Mouse (Mus musculus): ENCODE results near the gene Olfr91. TPM values are rescaled to one million over a fixed set of nuclear protein-coding genes. Genes with fewer than 3 reads are reported as not detected.

Gene Olfr91
- polyA plus RNA-seq, 1 experiment, result not detected

GRCm38 (mm10) chr17:37046312-37047112 is 51.6 kb downstream of the Olfr91 start:
- peak overlapping the region; percentile 67 for H3ac ChIP-seq (ENCODE audit: control insufficient read depth, insufficient read length)
- no peak for TF ChIP-seq POLR2AphosphoS2 (IDR thresholded peaks at IDR 0.05; ENCODE audit: insufficient read length, low read depth)
- TF ChIP-seq SRF (IDR thresholded peaks at IDR 0.05; ENCODE audit: control insufficient read depth, insufficient read length, low read depth), result no peak
- TF ChIP-seq TCF12 (IDR thresholded peaks at IDR 0.05; ENCODE audit: insufficient read depth, poor library complexity, severe bottlenecking), result no peak
- TF ChIP-seq POLR2A (IDR thresholded peaks at IDR 0.05; ENCODE audit: insufficient read length, low read depth), result peak; percentile 38
- no peak for TF ChIP-seq REST (IDR thresholded peaks at IDR 0.05; ENCODE audit: insufficient read depth, insufficient read length)
- TF ChIP-seq CEBPB (IDR thresholded peaks at IDR 0.05; ENCODE audit: insufficient read depth, poor library complexity, severe bottlenecking), result no peak
- TF ChIP-seq MYOD1 (IDR thresholded peaks at IDR 0.05; ENCODE audit: control insufficient read depth in 1 of 3, insufficient read length in 2 of 3, low read depth in 2 of 3), result no peak
- no peak for TF ChIP-seq E2F4 (IDR thresholded peaks at IDR 0.05; ENCODE audit: insufficient read depth)
- H3K4me2 ChIP-seq (ENCODE audit: low read depth), result peak overlapping the region; percentile 57
- H3K79me2 ChIP-seq (ENCODE audit: control insufficient read depth, insufficient read depth), result no peaks in the 10 kb centered on the region
- H3K27me3 ChIP-seq (ENCODE audit: control insufficient read depth, insufficient read depth, insufficient read length), result no peaks in the 10 kb centered on the region
- H3K4me3 ChIP-seq, result peak overlapping the region; percentile 47
- H3K36me3 ChIP-seq (ENCODE audit: control insufficient read depth, insufficient read depth), result no peaks in the 10 kb centered on the region

GRCm38 (mm10) chr17:37045611-37046311 is 52.3 kb downstream of the Olfr91 start, which contains the start of gene Gabbr1:
TSS of gene Gabbr1 (plus strand) at chr17:37045966.
- Histone ChIP-seq H3ac (ENCODE audit: control insufficient read depth, insufficient read length) (peak within 1 kb of the TSS; percentile 67), H3K27me3 (ENCODE audit: control insufficient read depth, insufficient read depth, insufficient read length) (no peaks in the 10 kb centered on the region), H3K79me2 (ENCODE audit: control insufficient read depth, insufficient read depth) (no peaks in the 10 kb centered on the region), H3K4me3 (peak within 1 kb of the TSS; percentile 47), H3K36me3 (ENCODE audit: control insufficient read depth, insufficient read depth) (no peaks in the 10 kb centered on the region), H3K4me2 (ENCODE audit: low read depth) (peak within 1 kb of the TSS; percentile 73)
- peak; percentile 28 for TF ChIP-seq POLR2A (IDR thresholded peaks at IDR 0.05; ENCODE audit: insufficient read length, low read depth)
- TF ChIP-seq CEBPB (IDR thresholded peaks at IDR 0.05; ENCODE audit: insufficient read depth, poor library complexity, severe bottlenecking), result no peak
- peak; percentile 35 for TF ChIP-seq POLR2AphosphoS2 (IDR thresholded peaks at IDR 0.05; ENCODE audit: insufficient read length, low read depth)

GRCm38 (mm10) chr17:37044651-37045244 is 53.3 kb downstream of the Olfr91 start:
- H3K79me2 ChIP-seq (ENCODE audit: control insufficient read depth, insufficient read depth), result no peaks in the 10 kb centered on the region
- H3K4me3 ChIP-seq, result peak overlapping the region; percentile 47
- no peaks in the 10 kb centered on the region for H3K36me3 ChIP-seq (ENCODE audit: control insufficient read depth, insufficient read depth)
- H3ac ChIP-seq (ENCODE audit: control insufficient read depth, insufficient read length), result no peak overlapping the region
- H3K27me3 ChIP-seq (ENCODE audit: control insufficient read depth, insufficient read depth, insufficient read length), result no peaks in the 10 kb centered on the region
- H3K4me2 ChIP-seq (ENCODE audit: low read depth), result peak overlapping the region; percentile 73
- TF ChIP-seq USF1 (IDR thresholded peaks at IDR 0.05; ENCODE audit: low read depth) (no peak), REST (IDR thresholded peaks at IDR 0.05; ENCODE audit: insufficient read depth, insufficient read length) (no peak), CEBPB (IDR thresholded peaks at IDR 0.05; ENCODE audit: insufficient read depth, poor library complexity, severe bottlenecking) (no peak), TCF3 (IDR thresholded peaks at IDR 0.05; ENCODE audit: insufficient read length, low read depth) (no peak), MYOG (IDR thresholded peaks at IDR 0.05; ENCODE audit: control insufficient read depth in 1 of 3, insufficient read depth in 1 of 3, insufficient read length in 2 of 3, low read depth in 2 of 3) (no peak), POLR2AphosphoS2 (IDR thresholded peaks at IDR 0.05; ENCODE audit: insufficient read length, low read depth) (no peak), POLR2A (IDR thresholded peaks at IDR 0.05; ENCODE audit: insufficient read length, low read depth) (no peak), MYOD1 (IDR thresholded peaks at IDR 0.05; ENCODE audit: control insufficient read depth in 1 of 3, insufficient read length in 2 of 3, low read depth in 2 of 3) (no peak), TCF12 (IDR thresholded peaks at IDR 0.05; ENCODE audit: insufficient read depth, poor library complexity, severe bottlenecking) (no peak), MAX (IDR thresholded peaks at IDR 0.05; ENCODE audit: low read depth) (no peak), E2F4 (IDR thresholded peaks at IDR 0.05; ENCODE audit: insufficient read depth) (no peak), SRF (IDR thresholded peaks at IDR 0.05; ENCODE audit: control insufficient read depth, insufficient read length, low read depth) (no peak)

Other genes starting within 250 kb of the Olfr91 start
- not detected for gene Trim15, start 231.1 kb downstream of the Olfr91 start, polyA plus RNA-seq (2012; fragmentation: generic; extraction: Trizol)
- not detected for gene Trim10, start 228.7 kb downstream of the Olfr91 start, polyA plus RNA-seq (2012; fragmentation: generic; extraction: Trizol)
- not detected for gene Trim40, start 208.2 kb downstream of the Olfr91 start, polyA plus RNA-seq (2012; fragmentation: generic; extraction: Trizol)
- not detected for gene Trim31, start 200.2 kb downstream of the Olfr91 start, polyA plus RNA-seq (2012; fragmentation: generic; extraction: Trizol)
- gene Rnf39, start 155.4 kb downstream of the Olfr91 start, polyA plus RNA-seq (2012; fragmentation: generic; extraction: Trizol), result 0.07 TPM
- gene Ppp1r11, start 146.5 kb downstream of the Olfr91 start, polyA plus RNA-seq (2012; fragmentation: generic; extraction: Trizol), result 153 TPM
- 58.6 TPM for gene Znrd1, start 139.7 kb downstream of the Olfr91 start, polyA plus RNA-seq (2012; fragmentation: generic; extraction: Trizol)
- gene Znrd1as, start 139.7 kb downstream of the Olfr91 start, polyA plus RNA-seq (2012; fragmentation: generic; extraction: Trizol), result 6.1 TPM
- not detected for gene 2410137M14Rik, start 117.0 kb downstream of the Olfr91 start, polyA plus RNA-seq (2012; fragmentation: generic; extraction: Trizol)
- 0.07 TPM for gene H2-M5, start 108.7 kb downstream of the Olfr91 start, polyA plus RNA-seq (2012; fragmentation: generic; extraction: Trizol)
- 14.2 TPM for gene Zfp57, start 97.1 kb downstream of the Olfr91 start, polyA plus RNA-seq (2012; fragmentation: generic; extraction: Trizol)
- gene Mog, start 74.9 kb downstream of the Olfr91 start, polyA plus RNA-seq (2012; fragmentation: generic; extraction: Trizol), result 0.04 TPM
- gene Gabbr1, start 52.3 kb downstream of the Olfr91 start, polyA plus RNA-seq (2012; fragmentation: generic; extraction: Trizol), result 15.9 TPM
- not detected for gene Olfr90, start 9.8 kb downstream of the Olfr91 start, polyA plus RNA-seq (2012; fragmentation: generic; extraction: Trizol)
- gene Olfr92, start 21.8 kb upstream of the Olfr91 start, polyA plus RNA-seq (2012; fragmentation: generic; extraction: Trizol), result not detected
- gene Olfr93, start 63.2 kb upstream of the Olfr91 start, polyA plus RNA-seq (2012; fragmentation: generic; extraction: Trizol), result not detected
- not detected for gene Ubd, start 95.6 kb upstream of the Olfr91 start, polyA plus RNA-seq (2012; fragmentation: generic; extraction: Trizol)
- gene Olfr94, start 102.7 kb upstream of the Olfr91 start, polyA plus RNA-seq (2012; fragmentation: generic; extraction: Trizol), result not detected
- not detected for gene Olfr95, start 114.8 kb upstream of the Olfr91 start, polyA plus RNA-seq (2012; fragmentation: generic; extraction: Trizol)
- gene Olfr96, start 121.9 kb upstream of the Olfr91 start, polyA plus RNA-seq (2012; fragmentation: generic; extraction: Trizol), result not detected
- gene Olfr97, start 139.1 kb upstream of the Olfr91 start, polyA plus RNA-seq (2012; fragmentation: generic; extraction: Trizol), result not detected
- gene Olfr98, start 165.5 kb upstream of the Olfr91 start, polyA plus RNA-seq (2012; fragmentation: generic; extraction: Trizol), result not detected
- gene H2-M3, start 171.9 kb upstream of the Olfr91 start, polyA plus RNA-seq (2012; fragmentation: generic; extraction: Trizol), result 4.3 TPM
- gene Olfr99, start 185.2 kb upstream of the Olfr91 start, polyA plus RNA-seq (2012; fragmentation: generic; extraction: Trizol), result 0.02 TPM
- gene Olfr101, start 206.0 kb upstream of the Olfr91 start, polyA plus RNA-seq (2012; fragmentation: generic; extraction: Trizol), result not detected
- not detected for gene Olfr102, start 218.8 kb upstream of the Olfr91 start, polyA plus RNA-seq (2012; fragmentation: generic; extraction: Trizol)
- gene Olfr103, start 241.4 kb upstream of the Olfr91 start, polyA plus RNA-seq (2012; fragmentation: generic; extraction: Trizol), result not detected

Measured in myocyte (in vitro differentiated cells).